19 mouse cellular contexts compared by ENCODE assay signal in the genomic region with DNA sequence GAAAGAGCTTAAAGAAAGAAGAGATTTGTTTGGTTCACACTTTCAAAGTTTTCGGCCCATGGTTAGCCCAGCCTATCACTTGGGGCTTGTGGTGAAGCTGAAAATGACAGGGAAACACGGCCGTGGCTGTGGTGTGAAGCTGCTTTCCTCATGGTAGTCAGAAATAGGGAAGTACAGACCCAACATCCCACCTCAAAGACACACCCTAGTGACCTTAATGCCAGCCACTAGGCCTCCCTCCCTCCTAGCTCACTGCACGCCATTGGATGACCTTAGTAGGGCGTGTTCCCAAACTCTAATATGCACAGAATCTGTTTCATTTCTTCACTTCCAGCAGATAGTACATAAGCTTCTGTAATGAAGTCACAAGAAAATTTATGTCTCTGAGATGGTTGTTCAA.
DNase-seq lines count a peak whose midpoint lies in the region; ATAC-seq and TF ChIP-seq lines count a peak whose summit lies in the region.
"Had no signal": no experiment of that assay in that cellular context is flagged by ENCODE, and none has a peak within 500 bp of the region (broad histone marks: within the 10 kb centered on the region; RNA-seq: fewer than 3 reads in every experiment).

No protein-coding gene starts in this region.

- ATAC-seq in liver, embryonic 11.5 days (replicated peaks; ENCODE audit: low FRiP score): no peak; the same call in 1 of the 2 replicates
- peak; percentile 90 for ATAC-seq in common myeloid progenitor, adult 5-6 weeks (replicated peaks; ENCODE audit: low read depth, poor library complexity, severe bottlenecking)
- peak; percentile 71 for ATAC-seq in liver, postnatal 0 days
- ATAC-seq in neural tube, embryonic 15.5 days (ENCODE audit: low FRiP score): no peak
- ATAC-seq in forebrain, postnatal 0 days: no peak

- H3K4me1 ChIP-seq in liver, embryonic 11.5 days (replicated peaks; ENCODE audit: control insufficient read depth, insufficient read depth, low read length): no peaks in the 10 kb centered on the region
- H3K4me1 ChIP-seq in liver, postnatal 0 days (ENCODE audit: insufficient read depth): peaks cover 2% of the 10 kb centered on the region; the same call in 1 of the 2 replicates
- H3K4me1 ChIP-seq in neural tube, embryonic 15.5 days: peaks cover 3% of the 10 kb centered on the region; the same call in 1 of the 2 replicates
- no peaks in the 10 kb centered on the region for H3K4me1 ChIP-seq in forebrain, postnatal 0 days (ENCODE audit: insufficient read depth)
- H3K4me1 ChIP-seq: embryonic facial prominence, embryonic 12.5 days; neural tube, embryonic 12.5 days had no signal

- TF ChIP-seq CTCF in liver, postnatal 0 days (IDR thresholded peaks at IDR 0.05; ENCODE audit: low read depth): no peak
- TF ChIP-seq CTCF in forebrain, postnatal 0 days (IDR thresholded peaks at IDR 0.05; ENCODE audit: low read depth): no peak

- H3K27me3 ChIP-seq in liver, embryonic 11.5 days (replicated peaks; ENCODE audit: control insufficient read depth, insufficient read depth, low read length): no peaks in the 10 kb centered on the region
- no peaks in the 10 kb centered on the region for H3K27me3 ChIP-seq in liver, postnatal 0 days (ENCODE audit: insufficient read depth, low read length)
- H3K27me3 ChIP-seq in neural tube, embryonic 15.5 days (replicated peaks): no peaks in the 10 kb centered on the region
- H3K27me3 ChIP-seq in forebrain, postnatal 0 days (ENCODE audit: insufficient read depth, low read length): no peaks in the 10 kb centered on the region
- H3K27me3 ChIP-seq: embryonic facial prominence, embryonic 12.5 days; lung, embryonic 15.5 days; neural tube, embryonic 12.5 days had no signal

- H3K27ac ChIP-seq in liver, embryonic 11.5 days (ENCODE audit: low read depth, low read length): no peak overlapping the region
- H3K27ac ChIP-seq in liver, postnatal 0 days (ENCODE audit: low read depth): no peak overlapping the region
- no peak overlapping the region for H3K27ac ChIP-seq in neural tube, embryonic 15.5 days (replicated peaks)
- H3K27ac ChIP-seq in forebrain, postnatal 0 days (ENCODE audit: low read depth, low read length): no peak overlapping the region
- H3K27ac ChIP-seq: embryonic facial prominence, embryonic 12.5 days; hindbrain, embryonic 14.5 days; lung, embryonic 15.5 days; midbrain, embryonic 10.5 days; neural tube, embryonic 12.5 days had no signal

- H3K9me3 ChIP-seq in liver, embryonic 11.5 days (ENCODE audit: control insufficient read depth, low read length): no peaks in the 10 kb centered on the region
- no peaks in the 10 kb centered on the region for H3K9me3 ChIP-seq in liver, postnatal 0 days (ENCODE audit: low read length)
- H3K9me3 ChIP-seq in neural tube, embryonic 15.5 days (replicated peaks): no peaks in the 10 kb centered on the region
- H3K9me3 ChIP-seq in forebrain, postnatal 0 days (ENCODE audit: low read length): no peaks in the 10 kb centered on the region
- H3K9me3 ChIP-seq: embryonic facial prominence, embryonic 12.5 days; lung, embryonic 15.5 days; midbrain, embryonic 10.5 days; neural tube, embryonic 12.5 days had no signal

- 56% methylated on average over 5 of the region's 5 CpGs for WGBS in liver, embryonic 11.5 days
- WGBS in liver, postnatal 0 days (ENCODE audit: insufficient replicate concordance): 36% methylated on average over 5 of the region's 5 CpGs
- WGBS in neural tube, embryonic 15.5 days: 83% methylated on average over 5 of the region's 5 CpGs
- 88% methylated on average over 5 of the region's 5 CpGs for WGBS in forebrain, postnatal 0 days

- TF ChIP-seq EP300 in liver, postnatal 0 days (IDR thresholded peaks at IDR 0.05; ENCODE audit: low read depth): no peak

- H3K4me3 ChIP-seq in liver, embryonic 11.5 days (ENCODE audit: low read depth, low read length): no peak overlapping the region
- no peak overlapping the region for H3K4me3 ChIP-seq in liver, postnatal 0 days (ENCODE audit: low read depth, low read length)
- no peak overlapping the region for H3K4me3 ChIP-seq in neural tube, embryonic 15.5 days (replicated peaks)
- no peak overlapping the region for H3K4me3 ChIP-seq in forebrain, postnatal 0 days (ENCODE audit: low read depth, low read length)
- H3K4me3 ChIP-seq: embryonic facial prominence, embryonic 12.5 days; lung, embryonic 15.5 days; midbrain, embryonic 10.5 days; neural tube, embryonic 12.5 days had no signal

- peak; percentile 13 for DNase-seq in liver
- DNase-seq in liver, embryonic 11.5 days (ENCODE audit: low spot score): no peak
- peak; percentile 29 for DNase-seq in liver, postnatal 0 days
- DNase-seq in natural killer cell, adult 2 months (ENCODE audit: low spot score in 2 of 2): peak; percentile 0 to 16
- no peak for DNase-seq in kidney, postnatal 4 days
- no peak for DNase-seq in forebrain, postnatal 0 days
- DNase-seq: cerebellum, adult 8-10 months; heart, postnatal 10 days; kidney, adult 8-10 months; kidney, postnatal 14 days; layer of hippocampus, adult 9-11 months had no signal

- no peaks in the 10 kb centered on the region for H3K36me3 ChIP-seq in liver, embryonic 11.5 days (ENCODE audit: control insufficient read depth, insufficient read depth, low read length)
- H3K36me3 ChIP-seq in liver, postnatal 0 days (replicated peaks; ENCODE audit: insufficient read depth, low read length): no peaks in the 10 kb centered on the region
- H3K36me3 ChIP-seq in neural tube, embryonic 15.5 days: no peaks in the 10 kb centered on the region
- H3K36me3 ChIP-seq in forebrain, postnatal 0 days (ENCODE audit: insufficient read depth): no peaks in the 10 kb centered on the region
- H3K36me3 ChIP-seq: embryonic facial prominence, embryonic 12.5 days; lung, embryonic 15.5 days; midbrain, embryonic 10.5 days; neural tube, embryonic 12.5 days had no signal

- no peak overlapping the region for H3K9ac ChIP-seq in liver, embryonic 11.5 days (ENCODE audit: low read depth, low read length)
- H3K9ac ChIP-seq in liver, postnatal 0 days (replicated peaks): no peak overlapping the region
- no peak overlapping the region for H3K9ac ChIP-seq in neural tube, embryonic 15.5 days (replicated peaks)
- no peak overlapping the region for H3K9ac ChIP-seq in forebrain, postnatal 0 days
- H3K9ac ChIP-seq: embryonic facial prominence, embryonic 12.5 days; hindbrain, embryonic 14.5 days; lung, embryonic 15.5 days; neural tube, embryonic 12.5 days had no signal

- H3K4me2 ChIP-seq in liver, embryonic 11.5 days: no peak overlapping the region
- H3K4me2 ChIP-seq in liver, postnatal 0 days (ENCODE audit: low read depth, low read length): no peak overlapping the region
- H3K4me2 ChIP-seq in neural tube, embryonic 15.5 days: no peak overlapping the region
- H3K4me2 ChIP-seq in forebrain, postnatal 0 days (ENCODE audit: low read depth): no peak overlapping the region
- H3K4me2 ChIP-seq: embryonic facial prominence, embryonic 12.5 days; heart, embryonic 11.5 days; hindbrain, embryonic 14.5 days; lung, embryonic 15.5 days; neural tube, embryonic 12.5 days had no signal

Comparison
In these comparisons a context has a peak if more than half of its experiments do, and no peak if none do; other contexts are left out.
1. DNase-seq: peak in liver (single experiment), liver, postnatal 0 days (single experiment) and natural killer cell, adult 2 months (2 of 2); none in liver, embryonic 11.5 days (single experiment), kidney, postnatal 4 days (0 of 2) and forebrain, postnatal 0 days (single experiment).
2. ATAC-seq: peak in common myeloid progenitor, adult 5-6 weeks (single experiment) and liver, postnatal 0 days (single experiment); none in liver, embryonic 11.5 days (single experiment), neural tube, embryonic 15.5 days (single experiment) and forebrain, postnatal 0 days (single experiment).